Mouse (Mus musculus) left cerebral cortex, adult 18-20 months (tissue): ENCODE measurements at regions not wholly inside any gene's neighbourhood (a gene's known extent, or its start where the extent isn't known, plus 50 kb on each side); places are given as distances from the start of the nearest gene placed in this dataset.

Experiments used
- DNase-seq, 2 experiments: peaks; one replicate each; pipeline ENCODE4 v3.0.0; 2021 to 2022; ENCODE audit warnings: low spot score in 2 of 2, mixed read lengths in 1 of 2

DNA sequence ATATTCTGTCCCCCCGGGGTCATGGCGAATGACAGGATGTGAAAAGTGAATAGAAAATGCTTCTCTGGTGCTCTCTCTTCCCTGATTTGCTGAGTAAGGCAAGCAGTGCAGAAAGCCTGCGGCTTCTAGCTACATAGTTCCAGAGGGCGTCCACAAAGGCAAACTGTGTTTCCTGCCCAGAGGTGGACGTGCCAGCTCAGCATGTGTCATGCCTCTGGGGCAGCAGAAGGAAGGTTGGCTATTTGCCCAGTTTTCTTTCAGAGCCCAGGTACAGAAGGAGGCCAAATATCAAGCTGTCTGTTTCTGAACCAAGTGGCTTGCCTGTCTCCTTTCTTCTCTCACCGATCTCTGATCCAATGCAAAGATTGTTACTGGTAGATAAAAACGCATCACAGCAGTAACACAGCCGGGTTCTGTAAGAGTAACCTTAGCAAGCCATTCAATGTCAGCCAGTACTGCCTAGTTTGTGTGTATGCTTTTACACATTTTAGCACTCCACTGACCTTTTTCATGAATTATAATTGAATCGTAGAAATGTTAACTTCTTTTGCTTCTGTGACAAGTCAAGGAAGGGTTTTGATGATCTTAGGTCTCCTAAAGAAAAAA, 223.3 kb upstream of the Impg1 start:
- DNase-seq: no peak

DNA sequence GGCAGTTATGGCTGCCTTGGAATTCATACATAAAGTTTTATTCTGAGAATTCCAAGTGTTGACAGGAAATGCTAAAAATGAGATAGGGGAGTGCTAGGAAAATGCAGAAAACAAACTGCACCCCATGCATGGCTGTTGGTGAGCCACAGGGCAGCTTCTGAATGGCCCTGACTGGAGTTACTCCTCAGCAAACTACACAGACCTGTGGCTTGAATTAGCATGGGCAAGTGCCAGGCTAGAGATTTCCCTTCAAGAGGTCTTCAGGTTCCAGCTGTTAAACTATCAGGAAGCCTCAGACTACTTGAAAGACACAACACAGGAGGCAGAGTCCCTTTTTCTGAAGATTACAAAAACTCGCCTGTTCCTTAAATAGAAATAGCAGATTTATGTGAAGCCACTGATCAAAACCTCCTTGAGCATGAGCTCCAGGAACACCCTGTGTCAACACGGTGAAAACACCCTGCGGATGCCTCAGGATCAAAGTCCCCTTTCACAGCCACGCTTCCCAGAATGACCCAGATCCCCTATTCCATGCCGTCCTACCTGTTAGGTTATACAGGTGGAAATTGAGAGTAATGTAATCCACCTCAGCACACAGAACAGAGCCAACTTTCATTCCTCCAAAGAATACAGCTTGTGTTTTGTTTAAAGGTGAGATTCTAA, 217.9 kb upstream of the Impg1 start:
- no peak for DNase-seq

DNA sequence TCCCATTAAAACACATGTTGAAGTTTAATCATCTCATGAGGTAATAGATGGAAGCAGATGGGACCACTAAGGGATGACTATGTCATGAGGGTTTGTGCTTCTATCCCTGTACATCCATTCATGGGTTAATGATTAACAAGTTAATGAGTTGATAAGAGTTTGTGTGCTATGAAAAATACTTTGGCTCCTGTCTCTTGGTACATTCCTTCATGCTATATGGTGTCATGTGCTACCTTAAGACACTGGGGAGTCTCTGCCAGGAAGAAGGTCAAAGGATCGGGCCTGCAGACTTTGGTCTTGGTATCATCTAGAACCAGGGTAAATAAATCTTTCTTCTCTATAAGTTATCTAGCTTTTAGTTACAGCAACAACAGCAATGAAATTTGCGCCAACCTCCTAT, 216.4 kb upstream of the Impg1 start:
- no peak for DNase-seq

DNA sequence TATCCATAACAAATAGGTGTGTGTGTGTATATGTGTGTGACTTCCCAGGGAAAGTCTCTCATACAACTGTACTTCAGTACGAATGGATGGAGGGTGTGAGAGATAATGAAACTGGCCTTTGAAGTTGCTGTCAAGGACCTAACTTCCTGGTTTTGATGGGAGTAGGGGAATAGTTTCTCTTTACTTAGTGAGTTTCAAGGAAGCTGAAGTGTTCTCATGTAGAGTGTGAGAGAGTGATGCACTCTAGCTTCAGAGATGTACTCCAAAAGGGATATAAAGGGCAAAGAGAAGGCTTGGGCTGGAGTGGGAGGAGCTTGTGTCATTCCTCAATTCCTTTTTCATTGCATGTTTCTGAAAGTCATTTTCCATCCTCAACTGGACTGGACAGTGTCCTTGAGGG, 206.2 kb upstream of the Impg1 start:
- no peak for DNase-seq

DNA sequence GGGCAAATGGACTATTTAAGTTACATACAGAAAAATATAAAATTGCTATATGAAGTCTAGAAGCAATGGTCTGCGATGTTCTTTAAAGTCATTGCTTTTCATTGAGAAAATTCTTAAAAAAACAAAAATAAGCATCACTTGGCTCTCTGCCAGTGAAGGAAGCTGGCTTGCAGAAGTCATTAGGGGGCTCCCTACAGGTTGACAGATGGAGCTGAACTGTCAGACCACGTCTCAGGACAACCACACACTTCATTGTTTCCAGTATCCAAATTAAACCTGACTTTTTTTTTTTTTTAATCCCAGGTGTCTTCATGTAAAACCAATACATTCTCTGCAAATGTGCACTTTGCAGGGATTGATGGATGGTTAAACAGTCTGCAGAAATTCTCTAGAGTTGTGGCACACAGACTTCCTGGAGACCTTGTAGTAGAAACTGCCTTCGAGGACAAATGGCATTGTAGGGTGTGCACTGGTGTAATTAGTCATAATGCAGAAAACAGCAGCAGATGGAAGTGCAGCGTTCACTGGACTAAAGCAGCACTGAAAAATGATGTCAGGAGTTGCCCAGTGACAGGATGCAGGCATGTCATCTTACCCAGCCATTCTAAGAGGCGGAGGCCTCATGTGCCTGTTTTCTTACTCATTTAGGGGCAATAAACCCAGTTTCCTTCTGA, 203.4 kb upstream of the Impg1 start:
- no peak for DNase-seq

DNA sequence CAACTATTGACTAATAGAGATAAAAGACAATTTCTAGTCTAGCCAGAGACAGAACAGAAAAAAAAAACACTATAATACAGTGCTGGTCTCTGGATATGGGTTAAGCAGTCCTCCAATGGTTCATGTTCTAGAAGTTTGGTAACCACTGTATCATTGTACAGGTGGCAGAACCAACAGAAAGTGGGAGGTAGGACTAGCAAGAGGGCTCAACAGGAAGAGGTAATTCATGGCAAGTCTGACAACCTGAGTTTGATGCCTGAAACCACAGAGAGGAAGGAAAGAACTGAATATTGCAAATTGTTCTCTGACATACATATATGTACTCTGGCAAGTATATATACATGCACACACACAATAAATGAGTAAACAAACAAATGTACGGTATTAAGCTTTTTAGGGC, 193.5 kb upstream of the Impg1 start:
- DNase-seq: no peak

DNA sequence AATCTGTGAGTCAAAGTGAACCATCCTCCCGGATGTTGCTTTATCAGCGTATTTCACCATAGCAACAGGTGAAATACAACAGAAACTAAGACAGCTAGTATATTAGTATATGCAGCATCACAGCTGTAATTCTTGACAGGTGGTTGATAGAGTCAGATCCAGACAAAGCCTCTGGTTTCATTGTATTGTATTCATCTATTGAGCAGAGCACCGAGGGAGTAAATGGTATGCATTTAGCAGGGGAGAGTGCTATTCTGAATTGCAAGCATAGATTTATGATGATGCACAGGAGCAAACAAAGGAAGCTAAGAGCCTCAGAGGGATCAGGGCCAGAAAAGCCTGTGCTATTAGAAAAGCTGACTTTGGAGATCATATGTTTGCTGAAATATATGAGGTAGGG, 149.8 kb upstream of the Impg1 start:
- no peak for DNase-seq

DNA sequence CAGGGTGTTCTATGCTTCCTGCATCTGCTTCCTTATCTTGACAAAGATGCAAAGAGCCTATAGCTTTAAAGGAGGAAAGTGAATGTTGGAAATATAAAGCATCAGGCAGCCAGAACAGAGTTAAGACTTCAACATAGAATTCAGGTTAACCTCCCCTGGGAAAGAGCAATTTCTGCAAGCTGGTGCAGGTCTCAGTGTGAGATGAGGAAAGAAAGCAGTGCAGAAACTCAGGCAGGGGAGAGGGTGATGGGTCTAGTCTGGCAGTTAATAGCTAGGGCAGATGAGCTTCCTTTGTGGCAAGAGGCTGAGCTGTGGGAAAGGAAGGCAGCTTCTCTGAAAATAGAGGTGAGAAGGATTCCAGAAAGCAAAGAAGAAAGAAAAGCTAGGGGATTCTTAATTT, 134.7 kb upstream of the Impg1 start:
- DNase-seq: no peak

DNA sequence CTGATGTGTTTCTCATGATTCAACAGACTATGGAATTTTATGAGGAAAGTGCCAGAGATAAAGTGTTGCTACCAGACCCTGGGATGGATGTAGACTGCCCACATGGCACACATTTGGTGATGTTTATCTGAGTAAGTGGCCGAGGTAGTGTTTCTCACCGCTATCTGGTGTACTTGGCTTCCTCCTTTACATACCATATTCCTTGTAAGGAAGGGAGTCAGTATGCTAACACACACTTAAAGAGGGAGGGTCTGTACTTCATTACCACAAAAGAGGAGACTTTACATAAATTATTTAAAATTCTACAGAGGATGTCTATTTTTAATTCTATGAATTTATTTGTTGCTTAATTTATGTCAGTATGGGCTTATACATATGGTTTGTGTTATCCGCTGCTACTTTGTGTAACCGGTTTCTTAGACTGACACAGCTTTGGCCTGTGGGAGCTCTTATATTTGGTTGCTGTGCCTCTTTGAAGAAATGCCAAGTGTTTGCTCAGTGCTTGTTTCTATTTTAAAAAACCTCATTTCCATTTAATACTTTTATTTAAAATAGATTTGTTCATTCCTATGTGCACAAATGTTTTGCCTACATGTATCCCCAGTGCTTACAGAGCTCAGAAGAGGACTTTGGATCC, 100.2 kb upstream of the Impg1 start:
- DNase-seq: no peak

DNA sequence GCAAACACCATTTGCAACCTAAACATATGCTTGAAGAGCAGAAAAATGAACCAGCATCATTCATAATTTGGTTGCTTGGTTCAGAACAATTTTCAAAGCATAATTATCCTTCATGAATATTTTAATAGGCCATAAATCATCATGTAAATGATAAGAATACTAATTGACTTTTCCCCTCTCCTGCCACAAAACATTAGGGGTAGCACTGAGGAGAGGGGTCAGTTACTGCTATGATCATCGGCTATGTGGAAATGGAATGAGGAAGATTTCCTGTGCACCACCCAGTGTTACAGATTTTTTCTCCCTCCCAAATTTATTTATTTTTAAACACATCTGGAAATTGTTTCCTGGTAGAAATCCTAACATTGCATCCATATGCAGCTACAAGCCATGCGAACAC, 98.4 kb upstream of the Impg1 start:
- DNase-seq: no peak

DNA sequence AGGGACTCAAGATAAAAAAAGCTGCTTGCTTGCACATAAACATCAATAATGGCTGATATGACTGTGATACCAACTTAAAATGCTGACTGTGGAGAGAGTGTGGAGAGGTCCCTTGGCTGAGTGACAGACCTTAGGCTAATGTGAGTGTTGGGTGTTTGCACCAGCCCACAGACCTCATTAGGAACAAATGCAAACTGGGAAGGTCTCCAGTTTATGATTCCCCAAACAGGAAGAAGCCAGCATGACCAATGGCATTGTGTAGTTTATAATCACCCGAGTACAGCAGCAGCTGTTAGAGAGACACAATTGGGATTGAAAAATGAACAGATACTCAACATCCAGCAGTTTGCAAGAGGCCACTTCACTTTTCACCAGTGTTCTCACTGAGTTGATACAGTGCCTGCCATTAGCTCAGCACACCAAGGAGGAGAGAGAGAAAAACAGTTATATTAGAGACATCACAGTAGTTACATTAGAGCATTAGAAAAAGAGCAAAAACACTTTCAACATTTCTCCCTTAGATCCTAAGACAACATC, 90.3 kb upstream of the Impg1 start:
- no peak for DNase-seq
